Mouse (Mus musculus) megakaryocyte progenitor cell, adult 5-6 weeks (primary cell): Measurements from ENCODE around the gene Gm10972. TPM values are rescaled to one million over a fixed set of nuclear protein-coding genes. Genes with fewer than 3 reads are reported as not detected.
"Not testable (repeated sequence)": the region's sequence is repeated elsewhere in the genome, so short reads cannot be mapped to it uniquely, and the experiment has no call there.

Experiments used
- ATAC-seq: replicated peaks from 2 replicates; pipeline ENCODE4 v1.8.0; 2016; ENCODE audit warnings: mild to moderate bottlenecking, moderate TSS enrichment, inconsistent platforms; ENCODE audit not compliant: poor library complexity
- total RNA-seq, 2 experiments: library from RNA; stranded (forward) in 1 of 2; stranded (reverse) in 1 of 2; fragments of 157-497, 149-512 nt in 1 of 2; fragments of 200-1000 nt in 1 of 2; gene quantifications; 2 replicates each; pipeline versions ENCODE4 v1.2.3 to v1.2.4; 2015 to 2017

The Gm10972 gene
- total RNA-seq, 2 experiments from 2014 or later, result not detected

DNA sequence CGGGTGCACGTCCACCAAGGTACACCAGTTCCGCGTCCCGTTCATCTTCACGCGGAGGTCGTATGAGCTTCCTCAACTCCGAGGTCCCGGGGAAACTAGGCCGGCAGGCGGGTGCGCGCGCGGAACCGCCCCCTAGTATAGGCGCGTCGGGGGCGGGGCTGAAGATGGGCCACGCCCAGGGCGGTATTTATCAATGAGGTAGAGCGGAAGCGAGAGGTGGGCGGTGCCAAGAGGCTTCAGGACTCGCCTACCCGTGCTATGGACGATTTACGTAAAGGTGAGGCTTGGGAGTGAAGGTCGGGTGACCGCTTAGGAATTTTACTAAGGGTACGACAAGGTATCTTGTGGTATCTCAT lies 15.8 kb downstream of the Gm10972 start, which contains the start of gene Tuft1:
TSS of gene Tuft1 (minus strand) at position 133 of the 356 bp plus-strand sequence.
- peak; percentile 91 for ATAC-seq

DNA sequence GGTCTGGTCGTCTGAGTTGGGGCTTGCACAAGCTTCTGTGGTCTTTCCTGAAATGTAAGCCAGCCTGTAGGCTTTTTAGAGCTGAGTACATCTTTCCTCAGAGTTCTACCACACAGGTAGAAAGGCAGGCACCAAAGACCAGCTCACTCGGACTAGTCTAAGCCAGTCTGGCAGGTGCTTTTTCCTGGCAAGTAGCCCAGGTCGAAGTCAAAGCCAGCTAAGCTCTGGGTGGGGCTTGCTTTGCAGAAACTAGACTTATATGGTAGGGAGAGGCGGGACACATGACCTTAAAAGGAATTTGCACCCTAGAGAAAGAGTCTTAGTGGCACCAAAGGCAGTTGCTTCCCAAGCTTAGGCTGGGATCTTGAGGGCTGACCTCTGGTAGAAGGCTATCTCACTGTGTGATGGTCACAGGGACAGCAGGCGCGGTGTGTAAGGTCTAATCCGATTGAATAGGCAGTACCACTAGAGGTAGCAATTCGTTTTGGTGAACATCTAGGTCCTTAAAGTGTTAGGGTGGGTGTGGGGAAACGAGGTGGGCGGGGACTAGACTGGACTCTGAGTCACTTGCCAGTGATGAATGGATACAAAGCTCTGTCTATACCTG lies 16.3 kb downstream of the Gm10972 start:
- ATAC-seq, result peak; percentile 54

DNA sequence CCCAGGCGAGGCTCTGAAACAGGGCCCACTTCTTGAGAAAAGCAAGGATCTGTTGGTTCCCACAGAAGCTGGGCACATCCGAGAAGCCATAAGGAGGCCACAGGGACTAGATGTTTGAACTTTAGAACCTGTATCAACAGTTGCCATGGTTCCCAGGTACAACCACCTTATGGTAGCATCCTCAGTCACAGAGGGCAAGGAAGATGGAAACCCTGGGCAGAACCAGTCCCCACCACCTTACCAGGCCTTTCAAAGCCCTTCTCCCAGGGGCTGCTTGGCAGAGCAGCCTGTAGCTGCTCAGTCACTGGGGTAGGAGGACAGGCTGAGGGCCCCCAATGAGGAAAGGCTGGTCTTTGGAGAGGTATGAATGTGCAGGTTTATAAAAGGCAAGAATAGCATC lies 17.9 kb downstream of the Gm10972 start:
- not testable (repeated sequence) for ATAC-seq

DNA sequence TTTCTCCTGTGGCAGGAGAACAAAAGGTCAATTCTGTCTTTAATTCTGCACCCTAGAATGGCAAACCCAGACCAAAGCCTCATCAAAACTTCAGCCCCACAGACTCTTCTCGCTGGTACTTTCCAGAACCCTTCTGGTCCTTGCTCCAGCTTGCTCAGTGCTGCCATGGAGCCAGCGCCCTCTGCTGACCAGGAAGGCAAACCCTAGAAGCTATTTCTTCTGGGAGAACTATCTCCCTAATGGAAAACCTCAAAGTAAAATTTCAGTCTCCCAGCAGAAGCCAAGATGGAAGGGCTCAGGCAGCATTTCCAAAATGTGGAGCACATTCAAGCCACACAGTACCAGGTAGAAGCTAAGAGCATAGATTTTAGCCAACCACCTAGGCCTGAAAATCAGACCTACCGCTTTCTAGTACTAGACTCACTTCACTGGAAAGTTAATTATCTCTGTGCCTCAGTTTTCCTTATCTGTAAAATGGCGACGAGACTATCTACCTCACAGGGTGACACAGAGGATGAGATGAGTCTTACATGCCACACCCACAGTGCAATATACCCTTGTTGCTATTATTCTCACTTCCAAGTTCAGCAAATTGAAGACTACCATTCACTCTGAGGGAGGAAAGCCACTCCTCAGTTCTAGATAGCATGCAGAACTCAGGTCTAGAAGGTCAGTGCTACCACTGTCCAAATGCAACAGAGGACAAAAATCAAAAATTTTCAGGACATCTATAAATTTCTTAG lies 22.3 kb downstream of the Gm10972 start:
- peak; percentile 53; the same call in 1 of the 2 replicates for ATAC-seq

DNA sequence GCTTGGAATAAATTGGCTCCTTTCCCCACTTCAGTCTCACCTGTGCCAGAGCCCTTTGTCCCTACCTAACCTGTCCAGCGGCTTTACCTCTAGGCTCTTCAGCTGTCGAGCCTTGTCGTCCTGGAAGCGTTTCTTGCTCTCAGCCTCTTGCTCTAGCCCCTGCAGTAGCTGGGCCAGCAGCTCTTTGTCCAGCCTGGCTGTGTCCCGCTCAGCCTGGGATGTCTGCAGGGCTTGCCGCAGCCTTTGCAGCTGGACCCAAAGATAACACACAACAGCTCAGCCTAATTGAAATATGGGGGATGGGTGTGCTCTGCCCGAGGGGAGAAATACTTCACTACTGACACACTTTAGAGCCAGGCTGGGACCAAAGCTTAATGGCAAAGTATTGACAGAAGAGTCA lies 23.0 kb downstream of the Gm10972 start:
- ATAC-seq, result peak; percentile 68

DNA sequence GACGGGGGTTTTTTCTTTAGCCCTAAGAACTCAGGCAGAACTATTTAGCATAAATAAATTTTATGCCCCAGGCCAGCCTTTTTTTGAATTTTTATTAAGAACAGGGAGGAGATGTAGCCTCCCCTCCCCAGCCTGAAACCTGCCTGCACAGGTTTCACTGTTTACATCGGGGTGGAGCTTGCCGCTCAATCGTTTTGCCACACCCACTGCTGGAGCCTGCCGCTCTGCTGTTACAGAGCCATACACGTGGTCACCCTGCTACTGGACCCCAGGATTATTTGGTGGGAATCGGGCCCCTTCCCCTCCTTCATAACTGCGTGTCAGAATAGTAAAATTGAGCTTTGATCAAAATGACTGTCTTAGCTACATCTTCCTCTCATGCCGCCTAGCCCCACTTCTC lies 32.2 kb downstream of the Gm10972 start:
- ATAC-seq, result not testable (repeated sequence)

DNA sequence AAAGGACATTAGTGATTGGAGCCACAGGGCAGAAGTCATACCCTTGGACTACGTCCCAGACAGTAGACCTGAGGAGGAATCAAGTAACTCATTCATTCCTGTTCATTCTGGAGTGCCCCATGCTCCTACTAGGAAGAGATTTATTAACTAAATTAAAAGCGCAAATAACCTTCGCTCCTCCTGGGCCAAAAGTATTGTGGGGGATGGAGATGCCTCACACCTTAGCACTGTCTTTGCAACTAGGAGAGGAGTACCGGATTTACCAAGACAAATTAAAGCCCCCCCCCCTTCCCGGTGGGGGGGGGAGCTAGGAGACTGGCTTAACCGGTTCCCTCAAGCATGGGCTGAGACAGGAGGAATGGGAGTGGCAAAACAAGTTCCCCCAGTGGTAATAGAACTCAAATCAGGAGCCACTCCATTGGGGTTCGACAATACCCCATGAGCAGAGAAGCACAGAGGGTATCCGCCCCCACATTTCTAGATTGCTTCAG lies 36.5 kb downstream of the Gm10972 start:
- ATAC-seq, result no peak

DNA sequence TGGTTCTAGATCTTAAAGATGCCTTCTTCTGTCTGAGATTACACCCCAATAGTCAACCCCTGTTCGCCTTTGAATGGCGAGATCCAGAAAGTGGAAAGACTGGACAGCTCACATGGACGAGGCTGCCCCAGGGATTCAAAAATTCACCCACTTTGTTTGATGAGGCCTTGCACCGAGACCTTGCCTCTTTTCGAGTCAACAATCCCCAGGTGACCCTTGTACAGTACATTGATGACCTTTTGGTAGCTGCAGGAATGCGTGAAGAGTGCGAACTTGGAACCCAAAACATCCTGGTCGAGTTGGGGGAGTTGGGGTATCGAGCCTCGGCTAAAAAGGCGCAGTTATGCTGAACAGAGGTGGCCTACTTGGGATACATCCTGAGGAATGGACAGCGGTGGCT lies 37.1 kb downstream of the Gm10972 start:
- ATAC-seq, result not testable (repeated sequence)

DNA sequence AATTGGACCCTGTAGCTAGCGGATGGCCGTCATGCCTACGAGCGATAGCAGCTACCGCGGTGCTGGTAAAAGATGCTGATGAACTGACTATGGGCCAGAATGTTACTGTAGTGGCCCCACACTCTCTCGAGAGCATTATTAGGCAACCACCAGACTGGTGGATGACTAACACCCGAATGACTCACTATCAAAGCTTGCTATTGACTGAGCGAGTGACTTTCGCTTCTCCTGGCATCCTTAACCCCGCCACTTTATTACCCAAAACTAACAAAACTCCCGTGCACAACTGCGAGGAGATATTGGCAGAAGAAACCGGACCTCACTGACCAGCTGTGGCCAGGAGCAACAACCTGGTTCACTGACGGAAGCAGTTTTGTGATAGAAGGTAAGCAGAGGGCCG lies 37.9 kb downstream of the Gm10972 start:
- no peak for ATAC-seq

DNA sequence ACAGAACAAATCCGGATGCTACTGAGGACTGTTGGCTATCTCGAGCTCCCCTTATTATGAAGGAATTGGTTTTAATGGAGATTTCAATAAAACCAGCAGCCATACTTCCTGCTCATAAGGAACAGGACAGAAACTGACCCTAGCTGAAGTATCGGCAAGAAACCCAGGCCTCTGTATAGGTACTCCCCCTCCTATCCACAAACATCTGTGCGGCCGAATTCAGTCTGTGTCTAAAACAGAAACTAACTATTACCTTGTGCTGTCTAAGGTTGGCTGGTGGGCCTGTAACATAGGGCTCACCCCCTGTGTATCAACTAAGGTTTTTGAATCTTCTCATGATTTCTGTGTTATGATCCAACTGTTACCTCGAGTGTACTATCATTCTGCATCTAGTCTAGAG lies 40.7 kb downstream of the Gm10972 start:
- no peak for ATAC-seq

DNA sequence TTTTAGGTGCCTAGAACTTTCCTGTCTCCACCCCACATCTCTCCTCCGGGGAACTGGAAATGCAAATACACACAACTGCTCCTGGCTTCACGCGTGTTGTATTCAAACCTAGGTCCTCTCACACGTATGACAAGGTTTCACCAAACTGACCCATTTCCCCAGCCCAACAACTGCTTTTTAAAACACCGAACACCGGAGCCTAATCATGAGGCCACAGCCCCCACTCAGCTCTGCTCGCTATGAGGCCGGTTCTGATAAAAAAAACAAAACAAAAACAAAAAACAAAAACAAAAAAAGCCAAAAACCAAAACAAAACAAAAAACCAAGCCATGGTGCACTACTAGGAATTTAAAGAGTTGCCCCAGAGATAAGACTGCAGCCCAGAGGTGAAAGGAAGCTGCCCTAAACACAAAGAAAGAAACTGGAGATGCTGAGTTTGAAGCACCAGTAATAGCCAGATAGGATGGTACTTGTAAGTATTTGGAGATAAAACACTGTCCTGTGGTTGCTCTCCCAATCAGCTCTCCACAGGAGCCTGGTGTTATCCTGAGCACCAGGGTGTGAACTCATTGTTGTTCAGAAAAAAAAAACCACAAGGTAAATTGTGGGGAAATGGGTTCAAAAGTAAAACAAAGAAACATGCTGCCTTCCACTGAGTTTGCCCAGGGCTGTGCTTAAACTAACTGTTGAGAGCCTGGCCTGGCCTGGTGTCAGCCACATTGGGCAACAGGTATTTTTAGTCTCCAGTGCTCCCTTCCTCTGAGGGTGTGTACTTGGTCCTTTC lies 43.3 kb downstream of the Gm10972 start:
- ATAC-seq, result peak; percentile 95

DNA sequence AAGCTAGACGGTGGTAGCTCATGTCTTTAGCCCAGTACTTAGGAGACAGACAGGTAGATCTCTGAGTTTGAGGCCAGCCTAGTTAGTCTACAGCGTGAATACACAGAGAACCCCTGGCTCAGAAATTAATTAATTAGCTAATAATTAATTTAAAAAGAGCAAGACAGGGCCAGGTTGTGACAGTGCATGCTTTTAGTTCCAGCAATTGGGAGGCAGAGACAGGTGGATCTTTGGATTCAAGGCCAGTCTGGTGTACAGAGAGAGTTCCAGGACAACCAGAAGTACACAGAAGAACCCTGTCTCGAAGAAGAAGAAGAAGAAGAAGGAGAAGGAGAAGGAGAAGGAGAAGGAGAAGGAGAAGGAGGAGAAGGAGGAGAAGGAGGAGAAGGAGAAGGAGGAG lies 45.8 kb downstream of the Gm10972 start:
- ATAC-seq, result not testable (repeated sequence)

DNA sequence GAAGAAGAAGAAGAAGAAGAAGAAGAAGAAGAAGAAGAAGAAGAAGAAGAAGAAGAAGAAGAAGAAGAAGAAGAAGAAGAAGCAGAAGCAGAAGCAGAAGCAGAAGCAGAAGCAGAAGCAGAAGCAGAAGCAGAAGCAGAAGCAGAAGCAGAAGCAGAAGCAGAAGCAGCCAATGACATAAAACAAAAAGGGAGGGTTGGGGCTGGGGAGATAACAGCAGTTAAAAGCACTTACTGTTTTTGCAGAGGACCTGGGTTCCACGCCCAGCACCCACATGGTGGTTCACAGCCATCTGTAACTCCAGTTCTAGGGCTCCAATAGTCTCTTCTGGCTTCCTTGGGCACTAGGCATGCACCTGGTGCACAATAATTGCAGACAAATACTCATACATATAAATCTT lies 46.3 kb downstream of the Gm10972 start:
- ATAC-seq, result not testable (repeated sequence)

DNA sequence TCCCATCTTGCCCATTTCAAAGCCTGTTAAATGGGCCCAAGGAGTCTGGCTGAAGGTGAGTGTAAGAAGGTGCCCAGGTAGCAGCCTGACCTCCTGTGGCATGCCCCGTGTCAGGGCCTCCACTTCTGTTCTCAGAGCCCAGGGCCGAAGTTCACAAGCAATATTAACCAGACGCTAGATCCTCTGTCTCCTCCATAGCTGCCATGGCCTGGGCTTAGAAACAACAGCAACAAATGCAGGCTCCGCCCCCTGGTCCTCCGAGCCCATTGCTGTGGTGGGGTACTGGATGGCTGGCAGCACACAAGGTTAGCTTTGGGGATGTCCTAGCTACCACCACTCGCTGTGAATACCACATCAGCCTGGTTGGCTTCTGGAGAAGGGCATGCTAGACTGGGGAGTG lies 47.2 kb downstream of the Gm10972 start:
- ATAC-seq, result not testable (repeated sequence)

DNA sequence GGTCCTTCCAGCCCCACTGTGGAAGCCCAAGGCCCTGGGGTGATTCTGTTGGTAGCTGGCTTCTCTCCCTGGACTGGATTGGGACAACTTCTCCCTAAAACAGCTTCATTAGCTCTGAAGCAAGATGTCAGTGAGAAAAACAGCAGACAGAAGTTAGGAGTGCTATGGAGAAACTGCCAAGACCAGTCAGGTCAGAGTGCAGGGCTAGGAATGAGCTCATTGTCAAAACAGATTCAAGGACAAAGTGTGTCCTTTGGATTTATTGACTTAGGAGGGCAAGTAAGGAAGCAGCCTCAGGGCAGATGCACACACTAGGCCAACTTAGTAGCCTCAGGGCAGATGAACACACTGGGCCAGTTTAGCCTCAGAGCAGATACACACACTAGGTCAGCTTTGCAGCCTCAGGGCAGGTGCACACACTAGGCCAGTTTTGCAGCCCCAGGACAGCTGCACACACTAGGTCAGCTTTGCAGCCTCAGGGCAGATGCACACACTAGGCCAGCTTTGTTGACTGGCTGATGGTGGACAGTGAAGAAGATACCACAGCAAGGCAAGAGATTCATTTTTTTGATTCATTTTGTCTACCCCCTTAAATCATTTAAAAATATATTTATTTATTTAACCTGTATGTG lies 47.8 kb downstream of the Gm10972 start:
- ATAC-seq, result no peak

DNA sequence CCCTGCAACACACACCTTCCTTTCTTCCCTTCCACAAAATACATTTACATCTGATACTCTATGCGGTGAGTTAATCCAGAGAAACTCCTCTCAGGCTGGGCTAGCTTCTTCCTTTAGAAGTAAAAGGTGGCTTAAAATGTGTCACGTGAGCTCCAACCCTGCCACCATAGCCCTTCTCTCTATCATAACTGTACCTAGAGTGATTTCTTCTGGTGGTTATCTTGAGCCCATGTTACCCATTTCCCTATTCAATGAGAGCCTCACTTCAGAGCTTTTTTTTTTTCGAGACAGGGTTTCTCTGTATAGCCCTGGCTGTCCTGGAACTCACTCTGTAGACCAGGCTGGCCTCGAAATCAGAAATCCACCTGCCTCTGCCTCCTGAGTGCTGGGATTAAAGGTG lies 48.8 kb downstream of the Gm10972 start:
- ATAC-seq, result not testable (repeated sequence)

Other genes starting within 250 kb of the Gm10972 start
- not detected in 2 replicates for gene Lingo4, start 244.6 kb upstream of the Gm10972 start, total RNA-seq (2015)
- gene Lingo4, start 244.6 kb upstream of the Gm10972 start, total RNA-seq (2017), result not detected in 2 replicates
- 12.7 and 13.2 TPM in 2 replicates for gene Tdrkh, start 229.8 kb upstream of the Gm10972 start, total RNA-seq (2015)
- 3.9 and 5.5 TPM in 2 replicates for gene Tdrkh, start 229.8 kb upstream of the Gm10972 start, total RNA-seq (2017)
- 46.9 and 53.0 TPM in 2 replicates for gene Mrpl9, start 199.8 kb upstream of the Gm10972 start, total RNA-seq (2015)
- 53.3 and 54.6 TPM in 2 replicates for gene Mrpl9, start 199.8 kb upstream of the Gm10972 start, total RNA-seq (2017)
- gene Oaz3, start 199.2 kb upstream of the Gm10972 start, total RNA-seq (2015), result 0.46 TPM in 1 of 2 replicates, not detected in the other
- not detected in 2 replicates for gene Oaz3, start 199.2 kb upstream of the Gm10972 start, total RNA-seq (2017)
- not detected in 2 replicates for gene Celf3, start 164.8 kb upstream of the Gm10972 start, total RNA-seq (2015)
- 0.08 TPM in 1 of 2 replicates, not detected in the other for gene Celf3, start 164.8 kb upstream of the Gm10972 start, total RNA-seq (2017)
- gene Riiad1, start 162.8 kb upstream of the Gm10972 start, total RNA-seq (2015), result 1.1 and 1.4 TPM in 2 replicates
- gene Riiad1, start 162.8 kb upstream of the Gm10972 start, total RNA-seq (2017), result not detected in 2 replicates
- 21.9 and 22.5 TPM in 2 replicates for gene Snx27, start 60.4 kb upstream of the Gm10972 start, total RNA-seq (2015)
- gene Snx27, start 60.4 kb upstream of the Gm10972 start, total RNA-seq (2017), result 23.2 and 36.4 TPM in 2 replicates
- 3.5 TPM in 2 replicates for gene Tuft1, start 15.8 kb downstream of the Gm10972 start, total RNA-seq (2015)
- 4.2 and 5.2 TPM in 2 replicates for gene Tuft1, start 15.8 kb downstream of the Gm10972 start, total RNA-seq (2017)
- gene Selenbp2, start 50.4 kb downstream of the Gm10972 start, total RNA-seq (2015), result not detected in 2 replicates
- 0.14 TPM in 1 of 2 replicates, not detected in the other for gene Selenbp2, start 50.4 kb downstream of the Gm10972 start, total RNA-seq (2017)
- not detected in 2 replicates for gene Cgn, start 143.4 kb downstream of the Gm10972 start, total RNA-seq (2015)
- gene Cgn, start 143.4 kb downstream of the Gm10972 start, total RNA-seq (2017), result not detected in 2 replicates
- 31.3 and 35.8 TPM in 2 replicates for gene Pogz, start 194.5 kb downstream of the Gm10972 start, total RNA-seq (2015)
- 13.5 and 15.3 TPM in 2 replicates for gene Pogz, start 194.5 kb downstream of the Gm10972 start, total RNA-seq (2017)
- gene Psmb4, start 243.8 kb downstream of the Gm10972 start, total RNA-seq (2015), result 341 and 364 TPM in 2 replicates
- gene Psmb4, start 243.8 kb downstream of the Gm10972 start, total RNA-seq (2017), result 196 and 240 TPM in 2 replicates